Mouse (Mus musculus): ENCODE data around the gene Gm28047. TPM values are rescaled to one million over a fixed set of nuclear protein-coding genes. Genes with fewer than 3 reads are reported as not detected.
A peak's percentile ranks its signal among the peaks of the same experiment; 100 is the strongest.

The Gm28047 gene
- total and polyA plus RNA-seq, 2 experiments from 2014 or later = 0.74 TPM; not detected in 1

- no peaks in the 10 kb centered on the region for H3K4me1 ChIP-seq (ENCODE audit: insufficient read depth)
- no peak for TF ChIP-seq CTCF (IDR thresholded peaks at IDR 0.05; ENCODE audit: low read depth)
- H3K36me3 ChIP-seq (ENCODE audit: insufficient read depth) = peaks cover 59% of the 10 kb centered on the region
- no peaks in the 10 kb centered on the region for H3K9me3 ChIP-seq (ENCODE audit: low read length)
- no peak overlapping the region for H3K27ac ChIP-seq (ENCODE audit: low read depth, low read length)
- no peak overlapping the region for H3K4me3 ChIP-seq (ENCODE audit: low read depth, low read length)
- no peak overlapping the region for H3K9ac ChIP-seq
- WGBS = 94% methylated on average over 7 of the region's 7 CpGs
- H3K27me3 ChIP-seq (ENCODE audit: insufficient read depth, low read length) = no peaks in the 10 kb centered on the region
- no peak for ATAC-seq
- no peak for DNase-seq
- H3K4me2 ChIP-seq (ENCODE audit: low read depth) = no peak overlapping the region
Observed at GRCm38 (mm10) chr15:102533926-102534325, 90.9 kb downstream of the Gm28047 start.

GRCm38 (mm10) chr15:102532106-102532900 is 92.6 kb downstream of the Gm28047 start:
- peaks cover 71% of the 10 kb centered on the region for H3K36me3 ChIP-seq (ENCODE audit: insufficient read depth)

GRCm38 (mm10) chr15:102531586-102531985 is 93.3 kb downstream of the Gm28047 start:
- H3K27ac ChIP-seq (ENCODE audit: low read depth, low read length) = peak overlapping the region; percentile 54; the same call in 1 of the 2 replicates
- no peak for ATAC-seq
- TF ChIP-seq CTCF (IDR thresholded peaks at IDR 0.05; ENCODE audit: low read depth) = no peak
- no peak for DNase-seq
- no peak overlapping the region for H3K4me3 ChIP-seq (ENCODE audit: low read depth, low read length)
- WGBS = 94% methylated on average over 4 of the region's 4 CpGs
- H3K27me3 ChIP-seq (ENCODE audit: insufficient read depth, low read length) = no peaks in the 10 kb centered on the region
- no peaks in the 10 kb centered on the region for H3K4me1 ChIP-seq (ENCODE audit: insufficient read depth)
- H3K36me3 ChIP-seq (ENCODE audit: insufficient read depth) = peaks cover 65% of the 10 kb centered on the region
- no peak overlapping the region for H3K4me2 ChIP-seq (ENCODE audit: low read depth)
- H3K9me3 ChIP-seq (ENCODE audit: low read length) = no peaks in the 10 kb centered on the region
- no peak overlapping the region for H3K9ac ChIP-seq

More at GRCm38 (mm10) chr15:102532106-102532900, 92.6 kb downstream of the Gm28047 start:
- peak overlapping the region; percentile 64 for H3K27ac ChIP-seq (ENCODE audit: low read depth, low read length)
- WGBS = 62% methylated on average over 3 of the region's 3 CpGs
- no peak overlapping the region for H3K4me3 ChIP-seq (ENCODE audit: low read depth, low read length)
- peak; percentile 75 for ATAC-seq
- no peak for TF ChIP-seq CTCF (IDR thresholded peaks at IDR 0.05; ENCODE audit: low read depth)
- no peaks in the 10 kb centered on the region for H3K4me1 ChIP-seq (ENCODE audit: insufficient read depth)
- H3K9ac ChIP-seq = no peak overlapping the region
- DNase-seq = no peak
- no peaks in the 10 kb centered on the region for H3K9me3 ChIP-seq (ENCODE audit: low read length)
- no peak overlapping the region for H3K4me2 ChIP-seq (ENCODE audit: low read depth)
- no peaks in the 10 kb centered on the region for H3K27me3 ChIP-seq (ENCODE audit: insufficient read depth, low read length)

DNA sequence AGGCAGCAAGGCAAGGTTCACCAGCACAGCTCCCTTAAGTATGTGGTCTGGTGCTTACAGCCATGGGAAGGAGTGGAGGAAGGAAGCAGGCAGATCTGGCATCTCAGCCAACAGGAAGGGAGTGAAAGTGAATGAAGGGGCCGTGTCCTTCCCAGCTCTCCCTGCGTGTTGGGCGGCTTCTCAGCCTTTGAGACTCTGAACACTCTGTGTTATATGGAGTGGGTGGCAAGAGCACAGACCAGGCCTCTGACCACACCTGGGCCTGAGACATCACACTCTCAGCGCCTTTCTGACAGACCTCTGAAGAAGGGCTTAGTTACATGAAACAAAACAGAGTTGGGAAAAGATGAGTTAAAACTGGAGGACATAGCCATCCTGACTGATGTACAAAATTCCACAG is 94.3 kb downstream of the Gm28047 start:
- peaks cover 57% of the 10 kb centered on the region for H3K36me3 ChIP-seq (ENCODE audit: insufficient read depth)

GRCm38 (mm10) chr15:102528396-102528795 is 96.5 kb downstream of the Gm28047 start:
- no peaks in the 10 kb centered on the region for H3K4me1 ChIP-seq (ENCODE audit: insufficient read depth)
- DNase-seq (no peak), ATAC-seq (no peak)
- no peak overlapping the region for H3K9ac ChIP-seq
- peaks cover 55% of the 10 kb centered on the region for H3K36me3 ChIP-seq (ENCODE audit: insufficient read depth)
- H3K27ac ChIP-seq (ENCODE audit: low read depth, low read length) = no peak overlapping the region
- H3K9me3 ChIP-seq (ENCODE audit: low read length) = no peaks in the 10 kb centered on the region
- H3K4me3 ChIP-seq (ENCODE audit: low read depth, low read length) = no peak overlapping the region
- H3K27me3 ChIP-seq (ENCODE audit: insufficient read depth, low read length) = no peaks in the 10 kb centered on the region
- TF ChIP-seq CTCF (IDR thresholded peaks at IDR 0.05; ENCODE audit: low read depth) = no peak
- no peak overlapping the region for H3K4me2 ChIP-seq (ENCODE audit: low read depth)
- 95% methylated on average over 1 of the region's 1 CpGs for WGBS

More for the DNA sequence above, 94.3 kb downstream of the Gm28047 start:
- Histone ChIP-seq H3K4me2 (ENCODE audit: low read depth) (no peak overlapping the region), H3K9me3 (ENCODE audit: low read length) (no peaks in the 10 kb centered on the region), H3K4me3 (ENCODE audit: low read depth, low read length) (no peak overlapping the region), H3K27ac (ENCODE audit: low read depth, low read length) (no peak overlapping the region), H3K9ac (no peak overlapping the region), H3K4me1 (ENCODE audit: insufficient read depth) (no peaks in the 10 kb centered on the region), H3K27me3 (ENCODE audit: insufficient read depth, low read length) (no peaks in the 10 kb centered on the region)
- TF ChIP-seq CTCF (IDR thresholded peaks at IDR 0.05; ENCODE audit: low read depth) = no peak
- ATAC-seq (no peak), DNase-seq (no peak)
- WGBS = 87% methylated on average over 4 of the region's 4 CpGs

GRCm38 (mm10) chr15:102527936-102528335 is 96.9 kb downstream of the Gm28047 start:
- 69% methylated on average over 3 of the region's 3 CpGs for WGBS
- DNase-seq (no peak), ATAC-seq (no peak)
- Histone ChIP-seq H3K4me3 (ENCODE audit: low read depth, low read length) (no peak overlapping the region), H3K27me3 (ENCODE audit: insufficient read depth, low read length) (no peaks in the 10 kb centered on the region), H3K4me1 (ENCODE audit: insufficient read depth) (no peaks in the 10 kb centered on the region), H3K9ac (no peak overlapping the region), H3K27ac (ENCODE audit: low read depth, low read length) (no peak overlapping the region), H3K36me3 (ENCODE audit: insufficient read depth) (peaks cover 51% of the 10 kb centered on the region), H3K4me2 (ENCODE audit: low read depth) (no peak overlapping the region), H3K9me3 (ENCODE audit: low read length) (no peaks in the 10 kb centered on the region)
- TF ChIP-seq CTCF (IDR thresholded peaks at IDR 0.05; ENCODE audit: low read depth) = peak; percentile 51

All from forebrain, postnatal 0 days (tissue).